Mouse (Mus musculus) stomach, embryonic 15.5 days (tissue): Measurements from ENCODE around the gene Lmf1. TPM values are rescaled to one million over a fixed set of nuclear protein-coding genes. Genes with fewer than 3 reads are reported as not detected.

ENCODE experiments used
- ATAC-seq: fragments of 200-750 bp; cut with Nextera tagmentation; 2 replicates; pipeline ENCODE4 v1.8.0; 2017; ENCODE audit warnings: low read depth, moderate number of reproducible peaks, moderate TSS enrichment; ENCODE audit not compliant: insufficient read depth, low FRiP score
- H3K27ac ChIP-seq: fragments of 300-500 bp; sonication (generic); 2 replicates; pipeline ENCODE4 v1.5.1; 2015; ENCODE audit warnings: mild to moderate bottlenecking, inconsistent platforms
- H3K27me3 ChIP-seq: fragments of 300-500 bp; sonication (generic); replicated peaks from 2 replicates; pipeline ENCODE4 v1.6.1; 2015; ENCODE audit warnings: inconsistent platforms
- H3K36me3 ChIP-seq: fragments of 300-500 bp; sonication (generic); 2 replicates; pipeline ENCODE4 v1.6.1; 2015; ENCODE audit warnings: inconsistent platforms
- H3K4me1 ChIP-seq: fragments of 300-500 bp; sonication (generic); 2 replicates; pipeline ENCODE4 v1.6.1; 2015; ENCODE audit warnings: inconsistent platforms
- H3K4me2 ChIP-seq: fragments of 300-500 bp; sonication (generic); 2 replicates; pipeline ENCODE4 v1.6.1; 2015; ENCODE audit warnings: mild to moderate bottlenecking, inconsistent platforms
- H3K4me3 ChIP-seq: fragments of 300-500 bp; sonication (generic); replicated peaks from 2 replicates; pipeline ENCODE4 v1.5.1; 2015; ENCODE audit warnings: inconsistent platforms
- H3K9ac ChIP-seq: fragments of 300-500 bp; sonication (generic); 2 replicates; pipeline ENCODE4 v1.6.1; 2015; ENCODE audit warnings: inconsistent platforms
- H3K9me3 ChIP-seq: fragments of 300-500 bp; sonication (generic); 2 replicates; pipeline ENCODE4 v1.6.1; 2016; ENCODE audit warnings: inconsistent platforms
- WGBS: fragments of 180-500 bp; shearing (Covaris S2); methylation state at CpG from one replicate; pipeline ENCODE4 v1.1.7; 2015; 5-methylcytosine and 5-hydroxymethylcytosine counted together
- polyA plus RNA-seq: library from polyadenylated mRNA; unstranded; fragments of >200 nt; fragmentation: Nextera tagmentation; extraction: Ambion mirVana; gene quantifications from 2 replicates; pipeline ENCODE4 v1.2.1, GENCODE M21; 2015

Gene Lmf1
- polyA plus RNA-seq: 27.4 and 29.8 TPM in 2 replicates

DNA sequence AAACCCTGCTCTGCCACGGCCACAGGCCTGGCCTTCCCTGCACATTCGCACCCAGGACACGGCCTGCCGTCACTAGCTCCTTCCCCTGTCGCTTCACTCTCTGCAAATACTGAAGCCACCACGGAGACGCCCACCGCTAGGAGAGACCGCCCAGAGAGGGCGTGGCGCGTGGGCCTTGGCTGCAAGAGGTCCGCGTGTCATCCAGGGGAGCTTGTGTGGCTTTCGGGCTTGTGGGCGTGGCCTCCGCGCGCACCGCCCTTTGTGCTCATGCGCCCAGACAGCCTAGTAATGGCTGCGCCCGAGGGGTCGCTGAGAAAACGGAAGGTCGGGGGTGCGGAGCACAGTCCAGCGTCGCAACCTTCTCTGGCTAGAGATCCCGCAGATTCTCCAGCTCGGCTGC is at the start of gene Lmf1:
Lmf1 (plus strand) TSS at position 166 of the 400 bp plus-strand sequence.
- Histone ChIP-seq H3K4me2 (peak within 1 kb of the TSS; percentile 83), H3K27ac (peak within 1 kb of the TSS; percentile 55), H3K9ac (peak within 1 kb of the TSS; percentile 59), H3K36me3 (no peaks in the 10 kb centered on the region), H3K9me3 (no peaks in the 10 kb centered on the region), H3K27me3 (no peaks in the 10 kb centered on the region), H3K4me1 (peaks cover 16% of the 10 kb centered on the region), H3K4me3 (peak within 1 kb of the TSS; percentile 75)
- peak; percentile 94 for ATAC-seq
- 1% methylated on average over 31 of the region's 31 CpGs for WGBS

- ATAC-seq: no peak
- no peaks in the 10 kb centered on the region for H3K9me3 ChIP-seq
- H3K9ac ChIP-seq: no peak overlapping the region
- WGBS: 58% methylated on average over 8 of the region's 8 CpGs
- H3K36me3 ChIP-seq: no peaks in the 10 kb centered on the region
- H3K4me3 ChIP-seq: no peak overlapping the region
- no peak overlapping the region for H3K27ac ChIP-seq
- no peaks in the 10 kb centered on the region for H3K4me1 ChIP-seq
- H3K4me2 ChIP-seq: no peak overlapping the region
- H3K27me3 ChIP-seq: no peaks in the 10 kb centered on the region
Observed at GRCm38 (mm10) chr17:25530357-25531022, 48.4 kb upstream of the Lmf1 start.

DNA sequence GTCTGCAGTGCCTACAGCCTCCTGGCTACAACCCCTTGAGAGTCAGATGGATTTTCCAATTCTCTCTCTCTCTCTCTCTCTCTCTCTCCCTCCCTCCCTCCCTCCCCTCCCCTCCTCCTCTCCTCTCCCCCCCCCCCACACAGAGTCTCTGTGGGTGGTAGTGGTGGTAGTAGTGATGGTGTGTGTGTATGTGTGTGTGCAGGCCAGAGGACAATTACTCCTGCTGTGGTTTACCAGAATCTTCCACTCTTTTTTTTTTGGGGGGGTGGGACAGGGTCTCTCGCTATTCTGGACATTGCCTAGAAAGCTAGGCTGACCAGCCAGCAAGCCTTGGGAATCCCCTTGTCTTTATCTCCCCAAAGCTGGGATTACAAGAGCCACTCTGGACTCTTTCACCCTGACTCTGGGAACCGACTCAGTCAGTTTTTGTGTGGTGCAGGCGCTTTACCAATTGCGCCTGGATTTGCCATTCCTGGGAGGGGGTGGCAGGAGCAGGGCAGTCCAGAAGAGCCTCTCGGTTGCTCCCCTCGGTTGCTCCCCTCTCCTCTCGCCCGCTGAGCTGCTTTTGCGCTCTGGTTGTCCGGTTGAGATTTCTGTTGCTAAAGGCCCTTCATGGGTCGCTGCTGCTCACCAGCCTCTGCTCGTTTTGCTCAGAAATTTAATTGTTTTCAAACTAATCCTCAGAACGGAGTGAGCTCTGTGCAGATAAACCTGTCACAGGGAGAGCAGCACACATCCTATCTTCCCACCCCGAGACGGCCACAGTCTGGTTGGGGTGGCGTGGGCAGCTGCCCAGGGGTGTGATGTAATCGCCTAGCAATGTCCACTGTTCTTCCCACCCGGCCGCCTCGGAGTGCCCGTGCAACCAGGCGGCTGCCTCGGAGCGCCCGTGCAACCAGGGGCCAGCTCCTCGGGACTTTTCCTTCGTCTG is 39.7 kb upstream of the Lmf1 start:
- H3K4me3 ChIP-seq: no peak overlapping the region
- H3K27me3 ChIP-seq: no peaks in the 10 kb centered on the region
- WGBS: 41% methylated on average over 27 of the region's 27 CpGs
- H3K4me2 ChIP-seq: 0 out of 2 replicates have a peak overlapping the region, but pooled peaks have one; percentile 0
- no peak overlapping the region for H3K27ac ChIP-seq
- H3K36me3 ChIP-seq: no peaks in the 10 kb centered on the region
- H3K4me1 ChIP-seq: no peaks in the 10 kb centered on the region
- no peak overlapping the region for H3K9ac ChIP-seq
- 0 out of 2 replicates have a peak, but pooled peaks have one; percentile 27 for ATAC-seq
- H3K9me3 ChIP-seq: no peaks in the 10 kb centered on the region

DNA sequence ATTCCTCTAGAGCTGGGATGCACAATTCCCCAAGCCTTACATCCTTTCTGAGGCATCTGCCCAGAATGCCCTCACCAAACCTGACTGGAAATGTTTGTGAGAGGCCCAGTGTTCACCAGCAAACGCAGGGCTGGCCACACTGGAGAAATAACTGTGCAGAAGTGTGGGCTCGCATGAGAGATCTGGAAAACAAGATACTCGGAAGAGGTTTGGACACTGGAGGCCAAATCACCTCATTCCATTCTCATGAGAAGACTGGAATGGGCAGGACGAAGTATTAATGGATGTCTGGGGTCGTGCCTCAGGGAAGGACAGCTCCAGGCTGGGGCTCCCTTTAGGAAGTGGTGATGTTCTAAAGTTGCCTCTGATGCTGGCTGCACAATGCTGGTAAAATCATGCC is 38.2 kb upstream of the Lmf1 start:
- no peak overlapping the region for H3K9ac ChIP-seq
- no peaks in the 10 kb centered on the region for H3K4me1 ChIP-seq
- H3K9me3 ChIP-seq: no peaks in the 10 kb centered on the region
- H3K27ac ChIP-seq: no peak overlapping the region
- WGBS: 64% methylated on average over 5 of the region's 5 CpGs
- no peak overlapping the region for H3K4me2 ChIP-seq
- H3K27me3 ChIP-seq: no peaks in the 10 kb centered on the region
- H3K36me3 ChIP-seq: no peaks in the 10 kb centered on the region
- ATAC-seq: no peak
- no peak overlapping the region for H3K4me3 ChIP-seq

- Histone ChIP-seq H3K27ac (no peak overlapping the region), H3K4me3 (no peak overlapping the region), H3K4me1 (no peaks in the 10 kb centered on the region), H3K9ac (no peak overlapping the region), H3K9me3 (no peaks in the 10 kb centered on the region), H3K36me3 (no peaks in the 10 kb centered on the region), H3K4me2 (no peak overlapping the region), H3K27me3 (no peaks in the 10 kb centered on the region)
- ATAC-seq: no peak
- WGBS: 79% methylated on average over 4 of the region's 4 CpGs
Observed at GRCm38 (mm10) chr17:25541768-25542167, 37.1 kb upstream of the Lmf1 start.

- Histone ChIP-seq H3K9me3 (no peaks in the 10 kb centered on the region), H3K27ac (no peak overlapping the region), H3K4me3 (no peak overlapping the region), H3K36me3 (no peaks in the 10 kb centered on the region), H3K9ac (no peak overlapping the region), H3K4me2 (no peak overlapping the region), H3K4me1 (no peaks in the 10 kb centered on the region), H3K27me3 (no peaks in the 10 kb centered on the region)
- 35% methylated on average over 3 of the region's 3 CpGs for WGBS
- ATAC-seq: no peak
Observed at GRCm38 (mm10) chr17:25547026-25547425, 31.9 kb upstream of the Lmf1 start.

DNA sequence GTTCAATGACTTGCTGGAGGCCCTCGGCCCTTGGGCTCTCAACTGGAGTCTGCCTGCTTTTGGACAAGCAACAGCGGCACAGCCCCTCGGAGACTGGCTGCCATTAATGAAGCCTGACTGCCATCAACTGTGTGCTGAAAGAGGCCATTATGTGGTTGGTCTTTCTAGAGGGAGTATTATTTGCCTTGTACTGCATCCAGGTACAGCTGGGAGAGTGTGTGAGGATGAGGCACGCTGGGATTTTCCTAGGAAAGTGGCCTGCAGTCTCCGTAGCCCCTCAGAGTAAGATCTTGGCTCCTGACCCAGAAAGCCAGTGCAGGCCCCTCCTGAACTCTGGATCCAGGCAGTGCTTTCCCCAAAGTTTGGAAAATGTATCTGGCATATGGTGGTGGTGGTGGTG is 28.9 kb upstream of the Lmf1 start:
- Histone ChIP-seq H3K4me2 (no peak overlapping the region), H3K9me3 (no peaks in the 10 kb centered on the region), H3K4me1 (0 out of 2 replicates have a peak, but pooled peaks cover under 1% of the 10 kb centered on the region), H3K36me3 (no peaks in the 10 kb centered on the region), H3K27ac (no peak overlapping the region), H3K4me3 (no peak overlapping the region), H3K9ac (no peak overlapping the region), H3K27me3 (no peaks in the 10 kb centered on the region)
- WGBS: 86% methylated on average over 5 of the region's 5 CpGs
- ATAC-seq: no peak

DNA sequence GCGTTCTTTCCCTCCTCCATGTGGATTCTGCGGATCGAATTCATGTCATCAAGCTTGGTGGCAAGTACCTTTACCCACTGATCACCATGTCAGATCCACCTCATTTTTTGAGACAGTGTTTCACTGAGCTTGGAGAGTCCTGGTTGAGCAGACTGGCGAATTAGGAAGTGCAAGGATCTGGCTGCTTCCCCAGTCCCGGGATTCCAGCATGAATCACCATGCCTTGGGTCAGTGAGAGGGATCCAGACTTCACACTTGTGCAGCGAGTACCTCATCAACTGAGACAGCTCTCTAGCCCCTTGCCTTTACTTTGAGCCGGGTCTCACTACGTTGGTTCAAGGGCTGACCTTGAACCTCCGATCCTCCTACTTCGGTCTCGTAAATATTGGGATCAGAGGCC is 27.6 kb upstream of the Lmf1 start:
- ATAC-seq: no peak
- no peak overlapping the region for H3K27ac ChIP-seq
- no peaks in the 10 kb centered on the region for H3K36me3 ChIP-seq
- H3K4me1 ChIP-seq: peaks cover 8% of the 10 kb centered on the region; the same call in 1 of the 2 replicates
- peaks cover 10% of the 10 kb centered on the region; the same call in 1 of the 2 replicates for H3K27me3 ChIP-seq
- no peak overlapping the region for H3K4me3 ChIP-seq
- 82% methylated on average over 11 of the region's 11 CpGs for WGBS
- no peaks in the 10 kb centered on the region for H3K9me3 ChIP-seq
- no peak overlapping the region for H3K4me2 ChIP-seq
- H3K9ac ChIP-seq: no peak overlapping the region

DNA sequence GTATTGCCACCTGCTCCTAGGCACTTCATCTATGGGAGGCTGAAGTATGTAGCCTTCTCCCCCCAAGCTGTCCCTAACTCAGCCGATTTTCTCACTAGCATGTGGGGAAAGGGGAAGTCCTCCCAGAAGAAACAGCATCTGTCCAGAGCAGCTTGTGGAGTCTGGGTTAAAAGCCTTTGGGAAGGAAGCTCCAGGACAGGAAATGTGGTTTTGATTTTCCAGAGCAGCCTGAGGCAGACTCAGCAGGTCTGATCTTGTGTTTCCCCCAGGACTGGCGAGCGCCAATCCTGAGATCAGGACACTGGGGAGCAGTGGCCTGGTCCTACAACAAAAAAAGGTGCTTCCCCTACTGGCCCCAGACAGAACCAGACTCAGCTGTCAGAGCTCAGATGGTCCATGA is 23.7 kb upstream of the Lmf1 start:
- Histone ChIP-seq H3K9me3 (no peaks in the 10 kb centered on the region), H3K27me3 (peaks cover 19% of the 10 kb centered on the region; the same call in 1 of the 2 replicates), H3K4me1 (peaks cover 15% of the 10 kb centered on the region; the same call in 1 of the 2 replicates), H3K27ac (no peak overlapping the region), H3K4me2 (no peak overlapping the region), H3K36me3 (no peaks in the 10 kb centered on the region), H3K9ac (no peak overlapping the region), H3K4me3 (no peak overlapping the region)
- ATAC-seq: no peak
- 45% methylated on average over 3 of the region's 3 CpGs for WGBS

DNA sequence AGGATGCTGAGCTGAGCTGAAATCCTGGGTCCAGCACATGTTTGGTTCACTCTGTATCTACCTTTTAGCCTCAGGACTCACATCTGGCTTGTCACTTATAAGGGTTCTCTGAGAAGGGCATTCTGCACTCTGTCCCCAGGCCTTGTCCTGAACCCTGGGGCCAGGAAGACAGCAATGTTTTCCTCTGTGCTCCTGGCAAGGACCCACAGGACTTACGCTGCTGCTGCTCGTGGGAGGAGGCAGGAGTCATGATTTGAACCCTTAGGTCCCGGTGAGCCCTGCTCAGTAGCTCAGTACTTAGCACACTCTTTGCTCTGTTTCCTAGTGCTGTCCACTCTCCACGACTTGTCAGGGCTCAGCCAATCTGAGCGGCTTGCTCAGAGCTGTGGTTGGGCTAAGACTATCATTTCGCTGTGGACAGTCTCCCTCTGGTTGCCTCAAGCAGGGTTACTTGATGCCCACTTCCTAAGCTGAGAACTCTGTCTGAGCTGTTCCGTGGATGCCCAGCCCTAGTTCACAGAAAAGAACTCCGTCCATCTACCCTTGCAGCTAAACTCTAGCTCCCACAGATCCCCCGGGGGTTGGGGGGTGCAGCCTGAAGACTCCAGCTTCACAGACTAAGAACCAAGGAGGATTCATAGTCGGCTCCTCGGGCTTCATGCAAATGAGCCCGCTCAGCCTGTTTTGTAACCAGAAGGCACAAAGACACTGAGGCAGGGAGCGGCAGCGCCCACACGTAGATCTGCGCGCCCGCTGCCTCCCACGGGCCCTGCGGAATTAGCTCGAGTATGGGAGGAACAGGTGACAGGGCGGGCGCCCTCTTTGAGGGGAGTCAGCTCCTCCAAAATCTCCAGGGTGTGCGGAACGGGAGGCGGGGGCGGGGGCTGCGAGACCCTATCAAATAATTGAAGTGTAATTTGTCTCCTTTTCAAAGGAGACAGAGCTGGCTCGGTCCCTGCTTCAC is 22.9 kb upstream of the Lmf1 start:
- Histone ChIP-seq H3K9ac (no peak overlapping the region), H3K36me3 (no peaks in the 10 kb centered on the region), H3K9me3 (no peaks in the 10 kb centered on the region), H3K4me1 (peaks cover 15% of the 10 kb centered on the region; the same call in 1 of the 2 replicates), H3K4me3 (peak overlapping the region; percentile 17), H3K27me3 (peaks cover 19% of the 10 kb centered on the region; the same call in 1 of the 2 replicates), H3K4me2 (peak overlapping the region; percentile 47), H3K27ac (no peak overlapping the region)
- no peak for ATAC-seq
- 9% methylated on average over 29 of the region's 29 CpGs for WGBS

DNA sequence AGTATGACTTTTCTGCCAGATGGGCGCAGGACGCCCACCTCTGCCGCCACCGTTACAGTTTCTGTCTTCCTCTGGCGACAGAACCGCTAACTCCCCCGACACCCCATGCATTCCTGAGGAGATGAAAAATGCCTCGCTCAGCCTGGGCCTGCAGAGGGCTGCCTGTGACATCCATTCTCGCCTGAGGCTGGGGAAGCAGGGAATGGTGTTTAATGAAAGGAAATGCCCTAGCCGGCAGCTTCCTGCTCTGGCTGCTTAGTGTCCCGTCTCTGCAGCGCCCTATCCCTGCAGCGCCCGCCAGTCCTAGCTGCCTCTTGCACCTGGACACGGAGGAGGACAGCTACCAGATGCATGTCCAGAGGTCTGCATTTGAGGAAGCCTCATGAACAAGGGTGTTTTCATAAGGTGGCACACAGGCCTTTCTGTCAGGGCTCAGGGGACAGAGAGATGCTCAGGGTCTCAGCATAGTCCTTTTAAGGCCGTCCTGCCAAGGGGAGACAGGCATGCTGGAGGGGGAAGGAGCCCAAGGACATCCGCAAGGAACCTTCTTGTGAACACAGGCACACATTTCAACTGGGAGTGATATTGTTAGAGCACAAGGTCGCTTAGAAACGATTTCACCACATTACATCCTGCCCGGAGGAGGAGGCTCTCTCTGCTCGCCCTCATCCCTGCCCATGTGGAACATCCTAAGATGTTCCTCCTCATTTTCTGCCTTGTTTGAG is 22.1 kb upstream of the Lmf1 start:
- Histone ChIP-seq H3K4me3 (peak overlapping the region; percentile 17), H3K36me3 (no peaks in the 10 kb centered on the region), H3K9me3 (no peaks in the 10 kb centered on the region), H3K27ac (no peak overlapping the region), H3K4me1 (peaks cover 15% of the 10 kb centered on the region; the same call in 1 of the 2 replicates), H3K27me3 (peaks cover 19% of the 10 kb centered on the region; the same call in 1 of the 2 replicates), H3K9ac (no peak overlapping the region), H3K4me2 (peak overlapping the region; percentile 47)
- 10% methylated on average over 21 of the region's 21 CpGs for WGBS
- ATAC-seq: no peak
